8 mouse cellular contexts compared by ENCODE assay signal in the genomic region with DNA sequence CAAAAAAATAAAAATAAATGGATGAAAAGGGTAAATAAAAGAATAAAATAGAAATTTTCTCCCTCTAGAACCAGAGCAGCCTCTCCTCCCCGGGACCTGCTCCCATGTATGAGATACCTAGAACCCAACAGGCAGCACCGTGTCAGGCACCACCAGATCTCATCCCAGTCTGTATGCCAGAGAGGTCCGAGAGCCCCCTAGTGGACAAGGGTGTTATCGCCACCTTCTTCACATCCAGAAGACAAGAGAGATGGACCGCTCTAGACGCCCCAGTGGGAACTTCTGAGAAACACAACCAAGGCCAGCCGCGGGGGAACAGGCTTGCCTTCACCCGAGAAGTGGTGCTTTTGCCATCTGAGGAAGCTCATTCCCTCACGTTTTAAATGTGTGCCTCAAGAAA. TPM values are rescaled to one million over a fixed set of nuclear protein-coding genes. Genes with fewer than 3 reads are reported as not detected.
DNase-seq lines count a peak whose midpoint lies in the region; ATAC-seq and TF ChIP-seq lines count a peak whose summit lies in the region.

No protein-coding gene starts in this region.

- H3K9ac ChIP-seq in intestine, postnatal 0 days (ENCODE audit: low read depth, low read length), result no peak overlapping the region
- no peak overlapping the region for H3K9ac ChIP-seq in intestine, embryonic 15.5 days
- no peak overlapping the region for H3K9ac ChIP-seq in heart, postnatal 0 days (replicated peaks; ENCODE audit: low read depth, low read length)

- ATAC-seq in intestine, postnatal 0 days, result no peak
- no peak for ATAC-seq in intestine, embryonic 15.5 days
- ATAC-seq in heart, postnatal 0 days (ENCODE audit: insufficient read depth, low read depth), result no peak
- peak; percentile 88 for ATAC-seq in megakaryocyte-erythroid progenitor cell, adult 5-6 weeks (replicated peaks; ENCODE audit: low FRiP score, low TSS enrichment, poor library complexity, severe bottlenecking)

- H3K4me1 ChIP-seq in intestine, postnatal 0 days (replicated peaks; ENCODE audit: control insufficient read depth, insufficient read depth, low read length), result no peaks in the 10 kb centered on the region
- 0 out of 2 replicates have a peak, but pooled peaks cover 2% of the 10 kb centered on the region for H3K4me1 ChIP-seq in intestine, embryonic 15.5 days (replicated peaks)
- H3K4me1 ChIP-seq in heart, postnatal 0 days (ENCODE audit: control insufficient read depth, insufficient read depth), result no peaks in the 10 kb centered on the region

- intact Hi-C loops in left cerebral cortex, adult 2 months (cut with DNase I), result loop anchor here (5.0 kb wide), 2 partner anchors 186 to 311 kb away; no protein-coding TSS in a partner anchor

- TF ChIP-seq CTCF in intestine, postnatal 0 days (IDR thresholded peaks at IDR 0.05; ENCODE audit: low read depth), result peak; percentile 87
- TF ChIP-seq CTCF in heart, postnatal 0 days (IDR thresholded peaks at IDR 0.05; ENCODE audit: low read depth), result peak; percentile 67
- peak; percentile 68 for TF ChIP-seq CTCF in left cerebral cortex, adult 2 months (IDR thresholded peaks at IDR 0.05)

- H3K36me3 ChIP-seq in intestine, postnatal 0 days (ENCODE audit: control insufficient read depth, insufficient read depth), result no peaks in the 10 kb centered on the region
- H3K36me3 ChIP-seq in intestine, embryonic 15.5 days, result no peaks in the 10 kb centered on the region
- no peaks in the 10 kb centered on the region for H3K36me3 ChIP-seq in heart, postnatal 0 days (replicated peaks; ENCODE audit: control insufficient read depth, insufficient read depth, low read length)
- no peaks in the 10 kb centered on the region for H3K36me3 ChIP-seq in splenic B cell, adult 2 months (ENCODE audit: control insufficient read depth, insufficient read depth, low read length, poor library complexity, severe bottlenecking)

- no peak for TF ChIP-seq EP300 in heart, postnatal 0 days (IDR thresholded peaks at IDR 0.05; ENCODE audit: low read depth)

- 23% methylated on average over 10 of the region's 10 CpGs for WGBS in intestine, postnatal 0 days
- WGBS in intestine, embryonic 15.5 days, result 24% methylated on average over 10 of the region's 10 CpGs
- WGBS in heart, postnatal 0 days, result 13% methylated on average over 10 of the region's 10 CpGs

- no peak overlapping the region for H3K27ac ChIP-seq in intestine, postnatal 0 days (ENCODE audit: low read depth, low read length)
- H3K27ac ChIP-seq in intestine, embryonic 15.5 days, result no peak overlapping the region
- no peak overlapping the region for H3K27ac ChIP-seq in heart, postnatal 0 days (ENCODE audit: low read depth)
- H3K27ac ChIP-seq in left cerebral cortex, adult 2 months, result no peak overlapping the region

- H3K4me3 ChIP-seq in intestine, postnatal 0 days (ENCODE audit: low read depth, low read length), result no peak overlapping the region
- no peak overlapping the region for H3K4me3 ChIP-seq in intestine, embryonic 15.5 days (replicated peaks)
- H3K4me3 ChIP-seq in heart, postnatal 0 days (ENCODE audit: low read depth, low read length), result no peak overlapping the region
- no peak overlapping the region for H3K4me3 ChIP-seq in left cerebral cortex, adult 2 months

- DNase-seq in adrenal gland, adult 8-10 months, result peak; percentile 29
- DNase-seq in embryo, embryonic 11 days, result peak; percentile 75
- peak; percentile 47 for DNase-seq in heart, postnatal 0 days (ENCODE audit: low spot score)
- DNase-seq in left cerebral cortex, adult 2 months (ENCODE audit: extremely low spot score in 1 of 2, low spot score in 2 of 2), result peak; percentile 61 to 67
- peak; percentile 84 for DNase-seq in splenic B cell, adult 2 months (ENCODE audit: low read depth, low spot score)

- H3K4me2 ChIP-seq in intestine, postnatal 0 days (replicated peaks; ENCODE audit: low read depth), result no peak overlapping the region
- no peak overlapping the region for H3K4me2 ChIP-seq in intestine, embryonic 15.5 days (replicated peaks)
- no peak overlapping the region for H3K4me2 ChIP-seq in heart, postnatal 0 days (ENCODE audit: low read depth, low read length)

- no peaks in the 10 kb centered on the region for H3K9me3 ChIP-seq in intestine, postnatal 0 days (ENCODE audit: control insufficient read depth)
- no peaks in the 10 kb centered on the region for H3K9me3 ChIP-seq in intestine, embryonic 15.5 days
- H3K9me3 ChIP-seq in heart, postnatal 0 days (replicated peaks; ENCODE audit: control insufficient read depth, low read length), result no peaks in the 10 kb centered on the region

- no peaks in the 10 kb centered on the region for H3K27me3 ChIP-seq in intestine, postnatal 0 days (replicated peaks; ENCODE audit: control insufficient read depth, insufficient read depth, low read length)
- H3K27me3 ChIP-seq in intestine, embryonic 15.5 days (replicated peaks), result no peaks in the 10 kb centered on the region
- H3K27me3 ChIP-seq in heart, postnatal 0 days (ENCODE audit: control insufficient read depth, insufficient read depth, low read length), result no peaks in the 10 kb centered on the region
- H3K27me3 ChIP-seq in splenic B cell, adult 2 months (ENCODE audit: control insufficient read depth, insufficient read depth, low read length, poor library complexity, severe bottlenecking), result no peaks in the 10 kb centered on the region; the same call in 1 of the 2 replicates

RNA-seq across cellular contexts. Expression of a gene that starts 20.3 kb away (rescaled TPM):
- polyA plus RNA-seq in intestine, postnatal 0 days (2015; fragmentation: Nextera tagmentation; extraction: Ambion mirVana), result 130 and 133 TPM in 2 replicates
- 137 and 139 TPM in 2 replicates for polyA plus RNA-seq in intestine, embryonic 15.5 days (2015; fragmentation: Nextera tagmentation; extraction: Ambion mirVana)
- 10 to 100 TPM; 51.9 to 72.7 (median 66.9) TPM for total RNA-seq in adrenal gland, adult 8-10 months (2022)
- total RNA-seq in heart, postnatal 0 days (2014; rRNA removed; ENCODE audit: low replicate concordance), result 36.5 and 48.8 TPM in 2 replicates
- 82.5 and 83.3 TPM in 2 replicates for polyA plus RNA-seq in heart, postnatal 0 days (2015; fragmentation: Nextera tagmentation; extraction: Ambion mirVana)
- 10 to 100 TPM; 16.8 to 20.4 TPM for total RNA-seq in left cerebral cortex, adult 2 months (2021)
- total RNA-seq in megakaryocyte-erythroid progenitor cell, adult 5-6 weeks (2014; fragmentation: Nextera tagmentation), result 103 and 133 TPM in 2 replicates
- total RNA-seq in megakaryocyte-erythroid progenitor cell, adult 5-6 weeks (2017), result 128 and 189 TPM in 2 replicates

RNA-seq across cellular contexts. Expression of a gene that starts 32.2 kb away (rescaled TPM):
- 0.52 and 0.61 TPM in 2 replicates for polyA plus RNA-seq in intestine, postnatal 0 days (2015; fragmentation: Nextera tagmentation; extraction: Ambion mirVana)
- polyA plus RNA-seq in intestine, embryonic 15.5 days (2015; fragmentation: Nextera tagmentation; extraction: Ambion mirVana), result 2.2 and 2.4 TPM in 2 replicates
- total RNA-seq in adrenal gland, adult 8-10 months (2022), result 10 to 100 TPM in 2 of 4 experiments, 1 to 10 TPM in 2; 5.7 to 14.0 (median 8.6) TPM
- total RNA-seq in heart, postnatal 0 days (2014; rRNA removed; ENCODE audit: low replicate concordance), result 3.4 and 6.1 TPM in 2 replicates
- polyA plus RNA-seq in heart, postnatal 0 days (2015; fragmentation: Nextera tagmentation; extraction: Ambion mirVana), result 0.49 and 0.56 TPM in 2 replicates
- 10 to 100 TPM; 48.6 to 55.8 TPM for total RNA-seq in left cerebral cortex, adult 2 months (2021)
- total RNA-seq in megakaryocyte-erythroid progenitor cell, adult 5-6 weeks (2014; fragmentation: Nextera tagmentation), result 0.77 and 1.3 TPM in 2 replicates
- 0.42 and 0.70 TPM in 2 replicates for total RNA-seq in megakaryocyte-erythroid progenitor cell, adult 5-6 weeks (2017)

RNA-seq across cellular contexts. Expression of a gene that starts 52.0 kb away (rescaled TPM):
- polyA plus RNA-seq in intestine, postnatal 0 days (2015; fragmentation: Nextera tagmentation; extraction: Ambion mirVana), result 0.24 and 0.39 TPM in 2 replicates
- 0.25 and 0.40 TPM in 2 replicates for polyA plus RNA-seq in intestine, embryonic 15.5 days (2015; fragmentation: Nextera tagmentation; extraction: Ambion mirVana)
- total RNA-seq in adrenal gland, adult 8-10 months (2022), result under 1 TPM; 0.09 to 0.35 (median 0.27) TPM
- 0.08 TPM in 1 of 2 replicates, not detected in the other for total RNA-seq in heart, postnatal 0 days (2014; rRNA removed; ENCODE audit: low replicate concordance)
- polyA plus RNA-seq in heart, postnatal 0 days (2015; fragmentation: Nextera tagmentation; extraction: Ambion mirVana), result 0.08 and 0.26 TPM in 2 replicates
- 100 to 1,000 TPM; 209 to 225 TPM for total RNA-seq in left cerebral cortex, adult 2 months (2021)
- total RNA-seq in megakaryocyte-erythroid progenitor cell, adult 5-6 weeks (2014; fragmentation: Nextera tagmentation), result not detected in 2 replicates
- not detected in 2 replicates for total RNA-seq in megakaryocyte-erythroid progenitor cell, adult 5-6 weeks (2017)

Comparison
In these comparisons a context has a peak if more than half of its experiments do, and no peak if none do; other contexts are left out.
1. DNase-seq: peak in every context shown above with its lines; median percentile 84 in splenic B cell, adult 2 months; 75 in embryo, embryonic 11 days; 64 in left cerebral cortex, adult 2 months; 47 in heart, postnatal 0 days; 29 in adrenal gland, adult 8-10 months.
2. RNA of a gene that starts 52.0 kb away (total RNA-seq): 209 to 225 TPM in left cerebral cortex, adult 2 months; 0.09 to 0.35 TPM in adrenal gland, adult 8-10 months, 0.08 TPM in heart, postnatal 0 days and not detected in megakaryocyte-erythroid progenitor cell, adult 5-6 weeks; every median in the first group is over 100 times any median in the second.
3. Peak in every context shown above with its lines, with median percentiles within 50 percentile points of each other: CTCF ChIP-seq.